Mouse (Mus musculus): ENCODE results near the gene Jmjd4. TPM values are rescaled to one million over a fixed set of nuclear protein-coding genes. Genes with fewer than 3 reads are reported as not detected.
A peak's percentile ranks its signal among the peaks of the same experiment; 100 is the strongest.

The Jmjd4 gene
- total RNA-seq, 2 experiments from 2014 or later = 11.1 to 12.0 TPM

DNA sequence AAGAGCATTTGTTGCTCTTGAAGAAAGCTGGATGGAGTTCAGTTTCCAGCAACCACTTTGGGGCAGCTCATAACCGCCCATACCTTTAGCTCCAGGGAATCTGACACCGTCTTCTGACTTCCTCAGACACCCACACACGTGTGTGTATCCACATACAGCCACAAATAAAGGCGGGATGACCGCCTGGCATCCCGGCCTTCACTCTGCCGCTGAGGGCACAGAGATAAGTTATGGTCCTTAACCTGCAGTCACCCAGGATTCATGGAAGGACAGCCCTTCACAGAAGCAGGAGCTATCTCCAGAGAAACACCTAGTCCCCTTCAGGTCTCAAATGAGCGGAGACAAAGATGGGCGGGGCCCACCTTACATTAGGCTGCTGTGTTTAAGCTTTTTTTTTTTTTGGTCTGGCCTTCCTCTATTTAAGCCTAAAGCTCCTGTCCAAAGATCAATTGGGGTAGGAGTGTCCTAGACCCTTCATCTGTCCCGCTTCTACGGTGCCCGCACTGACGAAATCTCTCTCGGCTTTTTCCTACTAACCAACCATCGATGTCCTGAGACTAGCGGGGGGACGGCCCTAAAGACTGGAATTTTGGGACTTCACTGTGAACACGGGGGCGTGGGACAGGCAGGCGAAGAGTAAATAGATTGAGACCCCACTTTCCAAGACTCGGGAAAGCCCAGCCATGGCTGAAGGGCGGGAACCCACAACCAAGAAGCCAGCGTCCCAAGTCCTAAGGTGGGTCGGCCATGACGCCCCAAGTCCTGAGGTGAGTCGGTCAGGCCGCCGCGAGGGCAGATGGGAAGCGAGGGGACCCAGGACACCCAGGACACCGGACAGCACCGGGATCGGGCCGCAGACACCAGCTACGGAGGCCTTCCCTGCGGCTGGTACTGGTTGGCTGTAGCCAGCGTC, 21.8 kb downstream of the Jmjd4 start:
- DNase-seq = peak in 1 of 2 experiments; percentile 36

GRCm38 (mm10) chr11:59472326-59472677, 22.5 kb downstream of the Jmjd4 start, which contains the start of gene Zfp867:
Gene Zfp867 (minus strand): TSS chr11:59472474.
- DNase-seq = peak; percentile 89 to 92

- DNase-seq = no peak
These were observed 27.4 kb downstream of the Jmjd4 start for GRCm38 (mm10) chr11:59477240-59477639.

GRCm38 (mm10) chr11:59483212-59483611, 33.4 kb downstream of the Jmjd4 start:
- DNase-seq = peak; percentile 53 to 77

- DNase-seq = peak in 1 of 2 experiments; percentile 22
These were observed 35.8 kb downstream of the Jmjd4 start for GRCm38 (mm10) chr11:59485641-59486040.

GRCm38 (mm10) chr11:59486222-59486621, 36.4 kb downstream of the Jmjd4 start:
- no peak for DNase-seq

- no peak for DNase-seq
These were observed 46.9 kb downstream of the Jmjd4 start for GRCm38 (mm10) chr11:59496672-59497310.

- DNase-seq = no peak
These were observed 47.9 kb downstream of the Jmjd4 start for GRCm38 (mm10) chr11:59497747-59498146.

- no peak for DNase-seq
These were observed 52.3 kb downstream of the Jmjd4 start for GRCm38 (mm10) chr11:59501978-59502700.

- peak in 1 of 2 experiments; percentile 56 for DNase-seq
These were observed 55.5 kb downstream of the Jmjd4 start for GRCm38 (mm10) chr11:59505351-59505838.

DNA sequence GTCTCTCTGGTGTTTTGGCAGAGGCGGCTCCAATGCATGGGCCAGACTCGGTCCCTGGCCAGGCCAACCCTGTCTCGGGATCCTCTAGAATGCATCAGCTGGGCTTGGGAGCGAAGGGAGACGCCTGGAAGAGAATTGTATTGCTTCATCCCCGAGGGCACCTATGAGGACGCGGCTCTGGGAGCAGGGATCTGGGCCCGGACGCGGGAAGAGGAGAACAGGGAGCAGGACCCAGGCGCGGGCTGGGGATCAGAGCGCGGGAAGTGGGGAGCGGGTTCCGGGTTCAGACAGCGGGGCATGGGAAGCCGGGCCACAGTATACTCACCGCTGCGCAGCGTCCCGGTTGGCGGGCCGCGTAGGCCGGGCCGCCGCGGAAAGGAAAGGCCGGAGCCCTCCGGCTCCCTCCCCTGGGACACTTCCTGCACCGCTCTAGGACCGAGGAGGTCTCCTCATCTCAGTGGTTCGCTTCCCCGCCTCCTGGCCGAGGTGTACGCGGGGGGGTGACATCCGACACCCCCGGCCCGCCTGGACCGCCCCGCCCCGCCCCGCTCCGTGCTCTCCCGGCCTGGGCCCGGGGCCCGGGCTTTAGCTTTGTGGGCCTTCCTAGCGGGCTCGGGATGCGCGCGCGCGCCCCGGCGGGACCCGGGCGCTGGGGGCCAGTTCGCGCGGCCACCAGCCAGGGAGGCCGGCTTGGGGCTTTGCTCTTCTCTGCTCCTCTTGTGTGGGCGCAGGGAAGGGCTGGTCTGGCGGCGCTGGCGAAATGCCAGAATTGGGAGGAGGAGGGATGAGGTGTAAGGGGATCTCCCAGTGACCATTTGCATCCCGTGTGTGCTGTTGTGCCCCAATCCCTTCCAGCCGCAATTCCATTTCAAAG, 56.2 kb downstream of the Jmjd4 start:
- DNase-seq = peak; percentile 93 to 95

- DNase-seq = no peak
These were observed 56.8 kb downstream of the Jmjd4 start for GRCm38 (mm10) chr11:59506713-59507074.

Other genes starting within 250 kb of the Jmjd4 start
- 100 to 1,000 TPM; 122 to 133 TPM for gene Mrpl55, start 247.6 kb upstream of the Jmjd4 start, total RNA-seq (2021)
- gene 2310033P09Rik, start 241.7 kb upstream of the Jmjd4 start, total RNA-seq (2021) = 10 to 100 TPM in 1 of 2 experiments, 1 to 10 TPM in 1; 9.9 to 11.8 TPM
- gene Arf1, start 221.8 kb upstream of the Jmjd4 start, total RNA-seq (2021) = 100 to 1,000 TPM; 261 to 267 TPM
- not detected for gene Wnt3a, start 159.3 kb upstream of the Jmjd4 start, total RNA-seq (2021)
- gene Wnt9a, start 143.1 kb upstream of the Jmjd4 start, total RNA-seq (2021) = 1 to 10 TPM; 3.8 to 4.2 TPM
- gene Prss38, start 74.4 kb upstream of the Jmjd4 start, total RNA-seq (2021) = not detected
- gene Snap47, start 1.1 kb downstream of the Jmjd4 start, total RNA-seq (2021) = 10 to 100 TPM; 39.1 to 43.4 TPM
- 1 to 10 TPM; 2.5 to 3.2 TPM for gene Zfp867, start 22.4 kb downstream of the Jmjd4 start, total RNA-seq (2021)
- 10 to 100 TPM; 12.5 to 14.2 TPM for gene Zkscan17, start 76.7 kb downstream of the Jmjd4 start, total RNA-seq (2021)
- gene Nlrp3, start 91.5 kb downstream of the Jmjd4 start, total RNA-seq (2021) = under 1 TPM; 0.31 to 0.47 TPM
- not detected for gene Olfr222, start 126.2 kb downstream of the Jmjd4 start, total RNA-seq (2021)
- not detected for gene Olfr223, start 143.2 kb downstream of the Jmjd4 start, total RNA-seq (2021)
- 100 to 1,000 TPM; 123 to 131 TPM for gene Mprip, start 211.3 kb downstream of the Jmjd4 start, total RNA-seq (2021)

Measured in heart, adult 18-20 months (tissue).